In genomic region chr11:4053586-4053985, GRCm38 (mm10) we compare ENCODE assay signal across 7 mouse cellular contexts. TPM values are rescaled to one million over a fixed set of nuclear protein-coding genes. Genes with fewer than 3 reads are reported as not detected.
DNase-seq lines count a peak whose midpoint lies in the region; TF ChIP-seq lines count a peak whose summit lies in the region.

No protein-coding gene starts in this region.

- H3K4me3 ChIP-seq in cerebellum, adult 2 months (replicated peaks; ENCODE audit: insufficient read depth, low read depth, low read length): no peak overlapping the region
- no peak overlapping the region for H3K4me3 ChIP-seq in small intestine, adult 2 months (ENCODE audit: low read depth, low read length)

- no peak overlapping the region for H3K27ac ChIP-seq in cerebellum, adult 2 months (ENCODE audit: insufficient read depth, low read length)
- H3K27ac ChIP-seq in small intestine, adult 2 months (ENCODE audit: insufficient read depth, low read depth, low read length): no peak overlapping the region

- no peaks in the 10 kb centered on the region for H3K36me3 ChIP-seq in small intestine, adult 2 months (ENCODE audit: control insufficient read depth, insufficient read depth, low read length)

- peak; percentile 62 for DNase-seq in CD4-positive helper T cell, adult 2 months (ENCODE audit: low read depth, low spot score)
- peak; percentile 21 for DNase-seq in MEL-GATA-1-ER (ENCODE audit: extremely low read depth, low read depth)
- DNase-seq in cerebellum, adult 2 months: peak; percentile 46 to 65
- peak; percentile 32 to 37 for DNase-seq in gastrocnemius, adult 8-10 months (ENCODE audit: low spot score in 2 of 2)
- peak; percentile 49 to 71 for DNase-seq in layer of hippocampus, adult 8-10 months (ENCODE audit: low spot score in 2 of 2)
- DNase-seq in lung, postnatal 25 days (ENCODE audit: low spot score): peak; percentile 78

- H3K27me3 ChIP-seq in cerebellum, adult 2 months (ENCODE audit: control insufficient read depth, insufficient read depth, low read length): no peaks in the 10 kb centered on the region
- no peaks in the 10 kb centered on the region for H3K27me3 ChIP-seq in small intestine, adult 2 months (ENCODE audit: control insufficient read depth, insufficient read depth, low read length)

- H3K4me1 ChIP-seq in cerebellum, adult 2 months (ENCODE audit: control insufficient read depth, insufficient read depth, low read length): no peaks in the 10 kb centered on the region
- H3K4me1 ChIP-seq in small intestine, adult 2 months (ENCODE audit: control insufficient read depth, insufficient read depth, insufficient read length, low read length): no peaks in the 10 kb centered on the region

- WGBS in cerebellum, adult 2 months: 20% methylated on average over 5 of the region's 5 CpGs
- 16% methylated on average over 5 of the region's 5 CpGs for WGBS in small intestine, adult 2 months

- TF ChIP-seq CTCF in cerebellum, adult 2 months (IDR thresholded peaks at IDR 0.05; ENCODE audit: borderline replicate concordance, insufficient read depth, low read depth, low read length): peak; percentile 89
- TF ChIP-seq CTCF in small intestine, adult 2 months (IDR thresholded peaks at IDR 0.05; ENCODE audit: extremely low read depth, insufficient read length, insufficient replicate concordance, low read depth, low read length): peak; percentile 84; the same call in 1 of the 2 replicates

- no peak for TF ChIP-seq POLR2A in cerebellum, adult 2 months (IDR thresholded peaks at IDR 0.05; ENCODE audit: borderline replicate concordance, insufficient read depth, low read length)
- TF ChIP-seq POLR2A in small intestine, adult 2 months (IDR thresholded peaks at IDR 0.05; ENCODE audit: low read depth, low read length): no peak

RNA-seq across cellular contexts. Expression of gene Sec14l3, which starts 11.1 kb away (rescaled TPM):
- polyA plus RNA-seq in cerebellum, adult 2 months (2012; rRNA removed): not detected in 2 replicates
- total RNA-seq in gastrocnemius, adult 8-10 months (2022): not detected
- 1 to 10 TPM; 1.4 to 2.9 (median 1.9) TPM for total RNA-seq in layer of hippocampus, adult 8-10 months (2022)
- polyA plus RNA-seq in small intestine, adult 2 months (2012; rRNA removed): not detected in 2 replicates

RNA-seq across cellular contexts. Expression of gene Sec14l4, which starts 22.3 kb away (rescaled TPM):
- 0.05 and 0.14 TPM in 2 replicates for polyA plus RNA-seq in cerebellum, adult 2 months (2012; rRNA removed)
- total RNA-seq in gastrocnemius, adult 8-10 months (2022): not detected
- under 1 TPM; 0.25 to 0.76 (median 0.52) TPM for total RNA-seq in layer of hippocampus, adult 8-10 months (2022)
- 0.05 and 0.42 TPM in 2 replicates for polyA plus RNA-seq in small intestine, adult 2 months (2012; rRNA removed)

RNA-seq across cellular contexts. Expression of gene Mtfp1, which starts 41.7 kb away (rescaled TPM):
- 60.5 and 65.2 TPM in 2 replicates for polyA plus RNA-seq in cerebellum, adult 2 months (2012; rRNA removed)
- total RNA-seq in gastrocnemius, adult 8-10 months (2022): 10 to 100 TPM; 37.5 to 49.4 (median 44.0) TPM
- 100 to 1,000 TPM in 2 of 4 experiments, 10 to 100 TPM in 2; 93.7 to 108 (median 102) TPM for total RNA-seq in layer of hippocampus, adult 8-10 months (2022)
- polyA plus RNA-seq in small intestine, adult 2 months (2012; rRNA removed): 22.4 and 26.6 TPM in 2 replicates

Comparison
In these comparisons a context has a peak if more than half of its experiments do, and no peak if none do; other contexts are left out.
1. DNase-seq: peak in every context shown above with its lines; median percentile 78 in lung, postnatal 25 days; 62 in CD4-positive helper T cell, adult 2 months; 60 in layer of hippocampus, adult 8-10 months; 56 in cerebellum, adult 2 months; 34 in gastrocnemius, adult 8-10 months; 21 in MEL-GATA-1-ER.